Mouse (Mus musculus): Measurements from ENCODE around the gene Sva.

Sva gene

DNA sequence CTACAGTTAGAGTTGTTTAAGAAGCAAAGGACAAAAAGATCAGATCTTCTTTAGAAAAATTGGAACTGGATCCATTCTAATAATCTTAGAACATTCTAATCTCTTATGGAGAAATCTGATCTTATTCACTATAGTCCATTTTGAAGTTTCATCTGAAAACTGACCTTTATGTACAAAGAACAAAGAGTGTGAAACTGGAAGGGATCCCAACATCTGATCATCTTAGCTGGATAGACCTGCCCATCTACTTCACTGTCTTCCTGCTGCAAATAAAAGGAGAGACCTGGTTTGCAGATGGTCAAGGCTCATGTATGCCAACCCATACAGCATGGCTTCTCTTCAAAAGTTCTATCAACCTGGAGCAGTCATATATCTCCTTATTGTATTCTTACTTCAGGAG is at the start of gene Sva:
Sva (plus strand) TSS at position 301 of the 400 bp plus-strand sequence.
- DNase-seq: no peak
